Mouse (Mus musculus) forebrain, embryonic 16.5 days (tissue): Measurements from ENCODE around the gene Olfr533. TPM values are rescaled to one million over a fixed set of nuclear protein-coding genes. Genes with fewer than 3 reads are reported as not detected.
"Not testable (repeated sequence)": the region's sequence is repeated elsewhere in the genome, so short reads cannot be mapped to it uniquely, and the experiment has no call there.

Source experiments
- ATAC-seq: fragments of 200-750 bp; cut with Nextera tagmentation; 2 replicates; pipeline ENCODE4 v1.8.0; 2017; ENCODE audit warnings: mild to moderate bottlenecking, moderate library complexity
- H3K27ac ChIP-seq: fragments of 300-500 bp; sonication (generic); 2 replicates; pipeline ENCODE4 v1.5.1; 2014; ENCODE audit warnings: low read length, control low read depth
- H3K27me3 ChIP-seq: fragments of 300-500 bp; sonication (generic); replicated peaks from 2 replicates; pipeline ENCODE4 v1.6.1; 2014; ENCODE audit warnings: low read length; ENCODE audit not compliant: control insufficient read depth, insufficient read depth
- H3K36me3 ChIP-seq: fragments of 300-500 bp; sonication (generic); 2 replicates; pipeline ENCODE4 v1.6.1; 2014; ENCODE audit not compliant: control insufficient read depth, insufficient read depth
- H3K4me1 ChIP-seq: fragments of 300-500 bp; sonication (generic); replicated peaks from 2 replicates; pipeline ENCODE4 v1.6.1; 2014; ENCODE audit warnings: low read length; ENCODE audit not compliant: control insufficient read depth, insufficient read depth
- H3K4me2 ChIP-seq: fragments of 300-500 bp; sonication (generic); 2 replicates; pipeline ENCODE4 v1.6.1; 2014; ENCODE audit warnings: mild to moderate bottlenecking, low read length, control low read depth
- H3K4me3 ChIP-seq: fragments of 300-500 bp; sonication (generic); replicated peaks from 2 replicates; pipeline ENCODE4 v1.5.1; 2014; ENCODE audit warnings: mild to moderate bottlenecking, low read length, control low read depth
- H3K9ac ChIP-seq: fragments of 300-500 bp; sonication (generic); replicated peaks from 2 replicates; pipeline ENCODE4 v1.6.1; 2014; ENCODE audit warnings: low read depth, low read length, control low read depth
- H3K9me3 ChIP-seq: fragments of 300-500 bp; sonication (generic); 2 replicates; pipeline ENCODE4 v1.6.1; 2016; ENCODE audit warnings: low read length; ENCODE audit not compliant: control insufficient read depth
- WGBS: fragments of 180-500 bp; shearing (Covaris S2); extraction: QIAGEN DNeasy Blood & Tissue Kit; methylation state at CpG from one replicate; pipeline ENCODE4 v1.1.7; 2014; 5-methylcytosine and 5-hydroxymethylcytosine counted together
- polyA plus RNA-seq: library from polyadenylated mRNA; unstranded; fragments of >200 nt; fragmentation: Nextera tagmentation; extraction: Ambion mirVana; gene quantifications from 2 replicates; pipeline ENCODE4 v1.2.1, GENCODE M21; 2015

The Olfr533 gene
- not detected in 2 replicates for polyA plus RNA-seq

GRCm38 (mm10) chr7:140463070-140463469 is at the start of gene Olfr533:
Gene Olfr533 (plus strand): TSS chr7:140463370.
- ATAC-seq, H3K9ac ChIP-seq, H3K36me3 ChIP-seq, H3K4me2 ChIP-seq, H3K9me3 ChIP-seq, H3K27me3 ChIP-seq, H3K4me1 ChIP-seq, H3K27ac ChIP-seq, H3K4me3 ChIP-seq: not testable (repeated sequence)
- no CpG with 5 or more reads among the region's 1 CpGs for WGBS

- Histone ChIP-seq H3K4me1 (no peaks in the 10 kb centered on the region), H3K27me3 (no peaks in the 10 kb centered on the region), H3K27ac (no peak within 1 kb of the TSS), H3K9me3 (no peaks in the 10 kb centered on the region), H3K36me3 (no peaks in the 10 kb centered on the region), H3K9ac (no peak within 1 kb of the TSS), H3K4me2 (no peak within 1 kb of the TSS), H3K4me3 (no peak within 1 kb of the TSS)
- 82% methylated on average over 1 of the region's 1 CpGs for WGBS
- ATAC-seq: no peak
These were observed 41.6 kb upstream of the Olfr533 start, which contains the start of gene Olfr532 for GRCm38 (mm10) chr7:140421539-140421938. Gene Olfr532 (minus strand): TSS chr7:140421639.

- Histone ChIP-seq H3K4me2 (no peak overlapping the region), H3K27me3 (no peaks in the 10 kb centered on the region), H3K9me3 (no peaks in the 10 kb centered on the region), H3K9ac (no peak overlapping the region), H3K4me3 (no peak overlapping the region), H3K27ac (no peak overlapping the region), H3K4me1 (no peaks in the 10 kb centered on the region), H3K36me3 (no peaks in the 10 kb centered on the region)
- ATAC-seq: no peak
- WGBS: 82% methylated on average over 1 of the region's 1 CpGs
These were observed 20.0 kb upstream of the Olfr533 start for GRCm38 (mm10) chr7:140443141-140443540.

- Histone ChIP-seq H3K27me3 (no peaks in the 10 kb centered on the region), H3K36me3 (no peaks in the 10 kb centered on the region), H3K9me3 (no peaks in the 10 kb centered on the region), H3K27ac (no peak overlapping the region), H3K4me2 (no peak overlapping the region), H3K4me3 (no peak overlapping the region), H3K9ac (no peak overlapping the region), H3K4me1 (no peaks in the 10 kb centered on the region)
- ATAC-seq: no peak
- WGBS: 73% methylated on average over 1 of the region's 1 CpGs
These were observed 14.7 kb downstream of the Olfr533 start for GRCm38 (mm10) chr7:140477886-140478285.

- WGBS: 96% methylated on average over 1 of the region's 1 CpGs
- H3K4me2 ChIP-seq: no peak overlapping the region
These were observed 15.6 kb downstream of the Olfr533 start for GRCm38 (mm10) chr7:140478733-140479132.

GRCm38 (mm10) chr7:140483916-140484315 is 20.7 kb downstream of the Olfr533 start, which contains the start of gene Olfr535:
Gene Olfr535 (plus strand): TSS chr7:140484216.
- 94% methylated on average over 1 of the region's 1 CpGs for WGBS

More at GRCm38 (mm10) chr7:140478733-140479132, 15.6 kb downstream of the Olfr533 start:
- no peak overlapping the region for H3K4me3 ChIP-seq
- no peaks in the 10 kb centered on the region for H3K27me3 ChIP-seq
- no peak overlapping the region for H3K27ac ChIP-seq
- no peaks in the 10 kb centered on the region for H3K36me3 ChIP-seq
- no peak for ATAC-seq
- H3K9ac ChIP-seq: no peak overlapping the region
- H3K4me1 ChIP-seq: no peaks in the 10 kb centered on the region
- H3K9me3 ChIP-seq: no peaks in the 10 kb centered on the region

GRCm38 (mm10) chr7:140488981-140489380 is 25.8 kb downstream of the Olfr533 start:
- WGBS: 92% methylated on average over 1 of the region's 1 CpGs
- no peak overlapping the region for H3K4me2 ChIP-seq
- H3K4me3 ChIP-seq: no peak overlapping the region
- no peak overlapping the region for H3K9ac ChIP-seq
- no peak for ATAC-seq
- H3K9me3 ChIP-seq: no peaks in the 10 kb centered on the region
- no peaks in the 10 kb centered on the region for H3K4me1 ChIP-seq
- no peaks in the 10 kb centered on the region for H3K27me3 ChIP-seq
- H3K36me3 ChIP-seq: no peaks in the 10 kb centered on the region
- H3K27ac ChIP-seq: no peak overlapping the region

More at GRCm38 (mm10) chr7:140483916-140484315, 20.7 kb downstream of the Olfr533 start, which contains the start of gene Olfr535:
- no peak within 1 kb of the TSS for H3K27ac ChIP-seq
- no peak for ATAC-seq
- no peaks in the 10 kb centered on the region for H3K36me3 ChIP-seq
- no peak within 1 kb of the TSS for H3K4me3 ChIP-seq
- no peak within 1 kb of the TSS for H3K4me2 ChIP-seq
- no peaks in the 10 kb centered on the region for H3K9me3 ChIP-seq
- H3K27me3 ChIP-seq: no peaks in the 10 kb centered on the region
- no peak within 1 kb of the TSS for H3K9ac ChIP-seq
- H3K4me1 ChIP-seq: no peaks in the 10 kb centered on the region

- ATAC-seq: no peak
These were observed 31.1 kb downstream of the Olfr533 start for GRCm38 (mm10) chr7:140494231-140494630.

GRCm38 (mm10) chr7:140494702-140495101 is 31.5 kb downstream of the Olfr533 start:
- no peaks in the 10 kb centered on the region for H3K36me3 ChIP-seq
- no peak for ATAC-seq
- H3K27ac ChIP-seq: no peak overlapping the region
- no peaks in the 10 kb centered on the region for H3K27me3 ChIP-seq
- H3K9ac ChIP-seq: no peak overlapping the region
- H3K9me3 ChIP-seq: no peaks in the 10 kb centered on the region
- no peak overlapping the region for H3K4me3 ChIP-seq
- no peak overlapping the region for H3K4me2 ChIP-seq
- H3K4me1 ChIP-seq: no peaks in the 10 kb centered on the region

More at GRCm38 (mm10) chr7:140494231-140494630, 31.1 kb downstream of the Olfr533 start:
- Histone ChIP-seq H3K4me2 (no peak overlapping the region), H3K4me3 (no peak overlapping the region), H3K27ac (no peak overlapping the region), H3K9me3 (no peaks in the 10 kb centered on the region), H3K9ac (no peak overlapping the region), H3K4me1 (no peaks in the 10 kb centered on the region), H3K27me3 (no peaks in the 10 kb centered on the region), H3K36me3 (no peaks in the 10 kb centered on the region)
- WGBS: 31% methylated on average over 2 of the region's 2 CpGs
